Mouse (Mus musculus) limb, embryonic 11.5 days (tissue): ENCODE data around the gene Wdr1. TPM values are rescaled to one million over a fixed set of nuclear protein-coding genes. Genes with fewer than 3 reads are reported as not detected.

Source experiments
- ATAC-seq: fragments of 200-750 bp; cut with Nextera tagmentation; 2 replicates; pipeline ENCODE4 v1.8.0; 2017; ENCODE audit warnings: low read depth; ENCODE audit not compliant: insufficient number of reproducible peaks, low FRiP score, low TSS enrichment
- DNase-seq: peaks from one replicate; pipeline ENCODE4 v3.0.0-alpha.2; 2015; ENCODE audit warnings: low spot score
- H3K27ac ChIP-seq: fragments of 300-500 bp; sonication (generic); replicated peaks from 2 replicates; pipeline ENCODE4 v1.5.1; 2014; ENCODE audit warnings: low read depth, mild to moderate bottlenecking, low read length
- H3K27me3 ChIP-seq: fragments of 300-500 bp; sonication (generic); 2 replicates; pipeline ENCODE4 v1.6.1; 2014; ENCODE audit warnings: mild to moderate bottlenecking, low read length, mixed read lengths; ENCODE audit not compliant: control insufficient read depth, insufficient read depth
- H3K36me3 ChIP-seq: fragments of 300-500 bp; sonication (generic); 2 replicates; pipeline ENCODE4 v1.6.1; 2014; ENCODE audit warnings: mild to moderate bottlenecking, low read length, moderate library complexity, mixed read lengths; ENCODE audit not compliant: control insufficient read depth, insufficient read depth
- H3K4me1 ChIP-seq: fragments of 300-500 bp; sonication (generic); 2 replicates; pipeline ENCODE4 v1.6.1; 2014; ENCODE audit warnings: low read length, mixed read lengths; ENCODE audit not compliant: control insufficient read depth, insufficient read depth
- H3K4me2 ChIP-seq: fragments of 300-500 bp; sonication (generic); 2 replicates; pipeline ENCODE4 v1.6.1; 2014; ENCODE audit warnings: low read depth, mild to moderate bottlenecking, moderate library complexity; ENCODE audit not compliant: severe bottlenecking
- H3K4me3 ChIP-seq: fragments of 300-500 bp; sonication (generic); 2 replicates; pipeline ENCODE4 v1.5.1; 2014; ENCODE audit warnings: low read depth, low read length
- H3K9ac ChIP-seq: fragments of 300-500 bp; sonication (generic); 2 replicates; pipeline ENCODE4 v1.6.1; 2014; ENCODE audit warnings: mild to moderate bottlenecking, low read length
- H3K9me3 ChIP-seq: fragments of 300-500 bp; sonication (generic); 2 replicates; pipeline ENCODE4 v1.6.1; 2016; ENCODE audit warnings: low read length; ENCODE audit not compliant: control insufficient read depth
- WGBS: fragments of 180-500 bp; shearing (Covaris S2); extraction: QIAGEN DNeasy Blood & Tissue Kit; methylation state at CpG from one replicate; pipeline ENCODE4 v1.1.7; 2014; 5-methylcytosine and 5-hydroxymethylcytosine counted together
- polyA plus RNA-seq: library from polyadenylated mRNA; unstranded; fragments of >200 nt; fragmentation: Nextera tagmentation; extraction: Ambion mirVana; gene quantifications from 2 replicates; pipeline ENCODE4 v1.2.1, GENCODE M21; 2014

Wdr1 gene
- polyA plus RNA-seq, 1 experiment from 2014 or later: 200 TPM

DNA sequence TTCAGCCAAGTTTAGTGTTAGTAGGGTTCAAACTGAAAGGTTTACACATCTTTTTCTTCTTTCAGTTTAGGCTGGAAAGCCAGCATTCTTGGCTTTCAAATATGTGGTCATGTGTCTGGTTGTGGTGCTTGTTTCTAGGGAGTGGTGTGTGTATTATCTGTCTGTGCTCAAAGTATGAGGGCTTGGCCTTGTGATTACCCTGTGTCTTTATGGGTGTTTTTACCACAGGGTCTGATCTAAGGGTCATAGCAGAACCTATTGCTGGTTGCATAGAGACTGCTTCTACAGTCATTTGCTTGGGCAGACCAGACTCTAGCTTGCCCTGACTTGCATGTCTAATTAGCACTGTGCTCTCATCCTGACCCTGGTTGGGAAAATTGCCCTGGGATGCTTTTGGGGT lies 5.6 kb upstream of the Wdr1 start:
- Histone ChIP-seq H3K4me3 (no peak overlapping the region), H3K4me2 (no peak overlapping the region), H3K4me1 (no peaks in the 10 kb centered on the region), H3K27ac (no peak overlapping the region), H3K27me3 (no peaks in the 10 kb centered on the region), H3K9me3 (no peaks in the 10 kb centered on the region), H3K9ac (no peak overlapping the region), H3K36me3 (no peaks in the 10 kb centered on the region)
- ATAC-seq (no peak), DNase-seq (no peak)

DNA sequence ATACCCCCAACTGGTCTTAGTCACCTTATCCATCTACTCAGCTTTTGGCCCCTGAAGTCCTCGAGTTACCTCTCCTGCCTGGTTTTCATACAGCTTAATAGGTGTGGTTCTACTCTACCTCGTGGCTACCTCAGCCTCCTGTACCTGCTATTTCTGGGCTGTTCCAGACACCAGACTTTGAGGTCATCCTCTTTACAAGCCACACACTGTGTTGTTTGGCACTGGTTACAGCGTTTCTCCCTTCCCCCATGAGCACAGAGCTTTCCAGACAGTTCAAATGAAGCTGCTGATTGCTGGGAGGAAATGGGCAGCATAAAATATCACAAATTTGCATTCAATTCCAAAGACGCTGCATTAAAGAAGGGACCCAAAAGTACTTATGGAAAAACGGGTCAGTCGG lies 1.8 kb upstream of the Wdr1 start:
- Histone ChIP-seq H3K4me1 (peaks cover 11% of the 10 kb centered on the region), H3K4me3 (no peak overlapping the region), H3K9me3 (no peaks in the 10 kb centered on the region), H3K9ac (no peak overlapping the region), H3K36me3 (no peaks in the 10 kb centered on the region), H3K27me3 (no peaks in the 10 kb centered on the region), H3K27ac (no peak overlapping the region), H3K4me2 (no peak overlapping the region)
- DNase-seq (no peak), ATAC-seq (no peak)
- WGBS: 76% methylated on average over 6 of the region's 6 CpGs

DNA sequence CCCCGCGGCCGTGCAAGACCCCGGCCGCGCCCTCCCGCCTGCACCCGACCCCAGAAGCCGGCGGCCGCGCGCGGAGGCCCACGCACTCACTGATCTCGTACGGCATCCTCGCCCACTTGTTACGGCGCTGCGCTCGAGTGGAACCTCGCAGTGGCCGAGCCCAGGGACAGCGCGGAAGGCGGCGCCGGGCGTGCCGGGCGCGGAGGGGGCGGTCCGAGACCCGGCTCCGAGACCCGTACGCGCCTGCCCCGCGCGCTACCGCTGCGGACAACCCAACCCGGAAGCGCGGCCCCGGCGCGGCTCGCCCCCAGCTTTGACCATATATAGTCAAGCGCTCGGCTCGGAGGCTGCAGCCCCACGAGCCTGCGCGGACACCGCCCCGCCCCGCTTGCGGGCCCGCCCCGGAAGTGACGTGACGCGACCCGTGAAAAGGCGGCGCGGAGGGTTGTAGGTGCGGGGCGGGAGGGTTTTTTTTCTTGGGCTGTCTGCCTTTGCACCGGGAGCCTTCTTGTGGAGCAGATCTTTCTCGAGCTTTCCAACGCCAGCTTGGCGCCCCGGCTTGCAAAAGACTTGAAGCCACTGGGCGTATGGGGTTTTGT lies 1.5 kb downstream of the Wdr1 start:
- H3K27ac ChIP-seq: peak overlapping the region; percentile 95
- under 1% methylated on average over 77 of the region's 79 CpGs for WGBS
- no peaks in the 10 kb centered on the region for H3K27me3 ChIP-seq
- peak overlapping the region; percentile 92 for H3K9ac ChIP-seq
- H3K4me2 ChIP-seq: peak overlapping the region; percentile 90
- ATAC-seq (peak; percentile 97), DNase-seq (peak; percentile 99)
- H3K9me3 ChIP-seq: no peaks in the 10 kb centered on the region
- H3K4me1 ChIP-seq: peaks cover 11% of the 10 kb centered on the region
- peak overlapping the region; percentile 86 for H3K4me3 ChIP-seq
- H3K36me3 ChIP-seq: peaks cover 11% of the 10 kb centered on the region

DNA sequence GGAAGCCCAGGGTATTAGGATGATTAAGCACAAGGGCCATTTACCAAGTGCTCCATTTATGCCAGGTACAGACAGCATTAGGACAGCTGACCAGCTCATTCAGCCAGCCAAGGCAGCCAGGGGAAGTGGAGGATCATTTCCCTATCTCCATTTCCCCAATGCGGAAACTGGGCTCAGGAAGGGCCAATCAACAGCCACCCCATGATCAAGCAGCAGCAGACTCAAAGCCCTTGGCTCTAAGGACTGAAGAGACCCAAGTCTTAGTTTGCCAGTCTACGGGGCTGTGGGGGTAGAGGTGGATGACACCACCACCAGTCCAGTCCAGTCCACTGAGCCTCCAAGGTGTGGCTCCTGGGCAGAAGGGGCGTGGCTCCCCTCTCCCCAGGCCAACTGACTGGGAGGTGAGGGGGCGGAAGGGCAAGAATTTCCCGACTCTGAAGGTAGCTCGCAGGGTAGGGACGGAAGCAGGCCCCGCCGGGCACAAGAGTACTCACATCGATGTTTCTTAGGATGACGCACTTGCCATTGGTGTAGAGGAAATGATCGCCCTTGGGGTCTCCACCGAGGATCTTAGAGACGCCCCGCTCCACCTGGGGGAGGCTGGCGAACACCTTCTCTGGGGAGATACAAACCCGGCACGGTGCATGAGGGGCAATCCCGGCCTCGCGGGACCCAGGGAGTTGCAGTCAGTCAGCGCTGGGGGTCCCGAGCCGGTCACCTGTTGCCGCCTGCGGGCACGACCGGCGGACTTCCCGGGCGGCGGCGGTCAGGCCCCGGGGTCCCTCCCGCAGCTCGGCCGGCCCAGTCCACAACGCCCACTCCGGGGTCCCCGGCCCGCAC lies 2.2 kb downstream of the Wdr1 start:
- peak; percentile 60 for ATAC-seq
- H3K36me3 ChIP-seq: peaks cover 11% of the 10 kb centered on the region
- H3K4me2 ChIP-seq: peak overlapping the region; percentile 90
- peaks cover 11% of the 10 kb centered on the region for H3K4me1 ChIP-seq
- H3K27ac ChIP-seq: peak overlapping the region; percentile 79
- peak; percentile 62 for DNase-seq
- no peaks in the 10 kb centered on the region for H3K9me3 ChIP-seq
- H3K27me3 ChIP-seq: no peaks in the 10 kb centered on the region
- H3K9ac ChIP-seq: peak overlapping the region; percentile 92
- WGBS: under 1% methylated on average over 41 of the region's 41 CpGs
- peak overlapping the region; percentile 86 for H3K4me3 ChIP-seq

- no peaks in the 10 kb centered on the region for H3K9me3 ChIP-seq
- no peak overlapping the region for H3K27ac ChIP-seq
- H3K4me1 ChIP-seq: peaks cover 11% of the 10 kb centered on the region
- DNase-seq (no peak), ATAC-seq (no peak)
- no peaks in the 10 kb centered on the region for H3K27me3 ChIP-seq
- H3K9ac ChIP-seq: no peak overlapping the region
- peaks cover 11% of the 10 kb centered on the region for H3K36me3 ChIP-seq
- 95% methylated on average over 5 of the region's 5 CpGs for WGBS
- no peak overlapping the region for H3K4me3 ChIP-seq
- H3K4me2 ChIP-seq: no peak overlapping the region
These were observed 4.2 kb downstream of the Wdr1 start for GRCm38 (mm10) chr5:38558831-38559230.

- no peak overlapping the region for H3K27ac ChIP-seq
- no peaks in the 10 kb centered on the region for H3K27me3 ChIP-seq
- H3K36me3 ChIP-seq: peaks cover 11% of the 10 kb centered on the region
- no peaks in the 10 kb centered on the region for H3K9me3 ChIP-seq
- H3K4me2 ChIP-seq: no peak overlapping the region
- 95% methylated on average over 4 of the region's 4 CpGs for WGBS
- ATAC-seq (no peak), DNase-seq (no peak)
- H3K4me3 ChIP-seq: no peak overlapping the region
- H3K4me1 ChIP-seq: peaks cover 11% of the 10 kb centered on the region
- no peak overlapping the region for H3K9ac ChIP-seq
These were observed 5.2 kb downstream of the Wdr1 start for GRCm38 (mm10) chr5:38557811-38558210.

DNA sequence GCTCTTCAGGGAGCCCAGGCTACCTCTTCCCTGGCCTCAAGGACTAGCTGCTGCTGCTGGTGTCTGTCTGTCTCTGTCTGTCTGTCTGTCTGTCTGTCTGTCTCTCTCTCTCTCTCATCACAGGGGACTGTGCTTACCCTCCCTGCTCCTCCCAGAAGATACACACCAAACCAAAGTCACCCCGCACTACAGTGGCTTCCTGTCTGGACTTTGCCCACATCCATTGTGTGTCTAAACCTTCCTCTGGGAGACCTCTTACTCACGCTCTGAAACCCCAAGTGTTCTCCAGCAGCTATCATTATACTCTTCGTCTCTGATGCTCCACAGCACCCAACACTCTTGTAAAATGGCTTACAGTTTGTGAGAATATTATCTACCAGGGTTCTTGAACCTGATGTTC lies 6.6 kb downstream of the Wdr1 start:
- no peak overlapping the region for H3K4me3 ChIP-seq
- ATAC-seq (no peak), DNase-seq (no peak)
- 91% methylated on average over 3 of the region's 3 CpGs for WGBS
- no peak overlapping the region for H3K4me2 ChIP-seq
- no peaks in the 10 kb centered on the region for H3K27me3 ChIP-seq
- peaks cover 11% of the 10 kb centered on the region for H3K36me3 ChIP-seq
- H3K27ac ChIP-seq: no peak overlapping the region
- H3K9me3 ChIP-seq: no peaks in the 10 kb centered on the region
- H3K9ac ChIP-seq: no peak overlapping the region
- peaks cover 9% of the 10 kb centered on the region for H3K4me1 ChIP-seq

DNA sequence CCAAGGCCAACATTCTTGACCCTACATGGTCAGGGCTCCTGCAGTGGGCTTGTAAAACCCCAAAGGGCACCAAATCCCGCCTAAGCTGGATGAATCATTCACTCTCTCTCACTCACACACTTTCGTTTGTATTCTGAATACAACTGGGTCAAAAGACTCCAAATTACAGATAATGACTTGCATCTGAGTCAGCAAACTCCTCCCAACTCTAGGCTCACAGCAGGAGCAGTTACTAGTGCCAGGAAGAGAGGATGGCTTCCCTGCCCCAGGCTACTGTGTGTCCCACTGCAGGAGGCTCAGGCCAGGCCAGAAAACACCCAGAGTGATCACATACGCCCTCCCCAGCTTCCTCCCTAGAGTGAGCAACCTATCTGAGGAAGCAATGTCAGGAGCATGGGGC lies 9.1 kb downstream of the Wdr1 start:
- Histone ChIP-seq H3K36me3 (peaks cover 20% of the 10 kb centered on the region), H3K4me1 (no peaks in the 10 kb centered on the region), H3K9me3 (no peaks in the 10 kb centered on the region), H3K4me2 (no peak overlapping the region), H3K4me3 (no peak overlapping the region), H3K27ac (no peak overlapping the region), H3K9ac (no peak overlapping the region), H3K27me3 (no peaks in the 10 kb centered on the region)
- DNase-seq (no peak), ATAC-seq (no peak)
- WGBS: 58% methylated on average over 3 of the region's 3 CpGs
